Mouse (Mus musculus) CH12.LX (cell line): ENCODE data around the gene Rassf2. TPM values are rescaled to one million over a fixed set of nuclear protein-coding genes. Genes with fewer than 3 reads are reported as not detected.

Experiments
- DNase-seq: peaks from one replicate; pipeline ENCODE4 v3.0.0-alpha.2; 2013; ENCODE audit errors: extremely low read depth
- H3K27ac ChIP-seq: 2 replicates; pipeline ENCODE4 v1.5.1; 2012; ENCODE audit warnings: low read depth, mild to moderate bottlenecking, control low read depth, moderate library complexity; ENCODE audit not compliant: insufficient read depth
- H3K27me3 ChIP-seq: replicated peaks from 2 replicates; pipeline ENCODE3; 2012; ENCODE audit warnings: inconsistent platforms
- H3K36me3 ChIP-seq, 2 experiments: replicated peaks in 1 of 2; 2 replicates each; pipeline versions ENCODE3 to v1.6.1; 2012; ENCODE audit warnings: inconsistent platforms in 1 of 2, low read length in 1 of 2, mild to moderate bottlenecking in 1 of 2, mixed read lengths in 1 of 2, moderate library complexity in 1 of 2; ENCODE audit not compliant: control insufficient read depth in 1 of 2, insufficient read depth in 1 of 2
- H3K4me1 ChIP-seq, 2 experiments: 2 replicates each; pipeline ENCODE4 v1.6.1; 2012; ENCODE audit warnings: inconsistent platforms in 1 of 2, moderate library complexity in 1 of 2; ENCODE audit not compliant: insufficient read depth in 2 of 2, control insufficient read depth in 1 of 2
- H3K4me2 ChIP-seq: 2 replicates; pipeline ENCODE4 v1.6.1; 2012; ENCODE audit warnings: low read depth, mild to moderate bottlenecking, control low read depth; ENCODE audit not compliant: poor library complexity, insufficient read depth, severe bottlenecking
- H3K4me3 ChIP-seq, 3 experiments: fragments of 150-350 bp in 1 of 3; sonication (generic) in 1 of 3; replicated peaks in 1 of 3; 2 replicates each; pipeline versions ENCODE3 to v1.5.1; 2011 to 2012; ENCODE audit warnings: low read depth in 2 of 3, low read length in 2 of 3, mild to moderate bottlenecking in 2 of 3, moderate library complexity in 2 of 3, control low read depth in 1 of 3, improper control_type of control experiment in 1 of 3, inconsistent platforms in 1 of 3, mixed read lengths in 1 of 3; ENCODE audit not compliant: poor library complexity in 1 of 3
- H3K79me2 ChIP-seq: replicated peaks from 2 replicates; pipeline ENCODE4 v1.6.1; 2012; ENCODE audit warnings: mild to moderate bottlenecking, moderate library complexity; ENCODE audit not compliant: control insufficient read depth, poor library complexity, insufficient read depth, severe bottlenecking; ENCODE audit errors: extremely low read depth
- H3K9ac ChIP-seq: 2 replicates; pipeline ENCODE4 v1.6.1; 2012; ENCODE audit warnings: low read depth, mild to moderate bottlenecking, control low read depth, moderate library complexity; ENCODE audit not compliant: insufficient read depth
- H3K9me3 ChIP-seq: replicated peaks from 2 replicates; pipeline ENCODE3; 2012; ENCODE audit warnings: low read length, inconsistent platforms, mixed read lengths
- BHLHE40 ChIP-seq: IDR thresholded peaks from 2 replicates; pipeline ENCODE4 v1.6.1; 2011; ENCODE audit warnings: mild to moderate bottlenecking, low read depth, low read length, improper control_type of control experiment
- CHD2 ChIP-seq: IDR thresholded peaks from 2 replicates; pipeline ENCODE4 v1.6.1; 2011; ENCODE audit warnings: low read length, improper control_type of control experiment
- E2F4 ChIP-seq: IDR thresholded peaks from 2 replicates; pipeline ENCODE4 v1.6.1; 2011; ENCODE audit warnings: low read depth, low read length, improper control_type of control experiment; ENCODE audit not compliant: insufficient replicate concordance
- EP300 ChIP-seq: IDR thresholded peaks from 2 replicates; pipeline ENCODE4 v1.6.1; 2011; ENCODE audit warnings: low read length, improper control_type of control experiment
- GABPA ChIP-seq: IDR thresholded peaks from 2 replicates; pipeline ENCODE4 v1.6.1; 2012; ENCODE audit warnings: low read depth, low read length, improper control_type of control experiment, inconsistent platforms; ENCODE audit not compliant: insufficient replicate concordance
- HCFC1 ChIP-seq: IDR thresholded peaks from 2 replicates; pipeline ENCODE4 v1.6.1; 2012; ENCODE audit warnings: low read depth, mild to moderate bottlenecking, inconsistent platforms, low read length, improper control_type of control experiment
- JUND ChIP-seq: conservative IDR thresholded peaks from 2 replicates; pipeline ENCODE4 v1.6.1; 2011; ENCODE audit warnings: low read depth, low read length, improper control_type of control experiment
- KAT2A ChIP-seq: IDR thresholded peaks from 2 replicates; pipeline ENCODE4 v1.6.1; 2012; ENCODE audit warnings: low read length, improper control_type of control experiment, inconsistent platforms; ENCODE audit not compliant: insufficient replicate concordance
- MAZ ChIP-seq: IDR thresholded peaks from 2 replicates; pipeline ENCODE4 v1.6.1; 2012; ENCODE audit warnings: low read depth, mild to moderate bottlenecking, inconsistent platforms, low read length, improper control_type of control experiment, moderate library complexity
- MEF2A ChIP-seq: IDR thresholded peaks from 2 replicates; pipeline ENCODE4 v1.6.1; 2014; ENCODE audit warnings: low read depth, mild to moderate bottlenecking, inconsistent platforms, low read length, improper control_type of control experiment, borderline replicate concordance
- MYC ChIP-seq: IDR thresholded peaks from 2 replicates; pipeline ENCODE4 v1.6.1; 2011; ENCODE audit warnings: low read depth, mild to moderate bottlenecking, improper control_type of control experiment, low read length
- NRF1 ChIP-seq: IDR thresholded peaks from 2 replicates; pipeline ENCODE4 v1.6.1; 2014; ENCODE audit warnings: low read depth, mild to moderate bottlenecking, inconsistent platforms, low read length, improper control_type of control experiment, moderate library complexity
- PAX5 ChIP-seq: IDR thresholded peaks from 2 replicates; pipeline ENCODE4 v1.6.1; 2012; ENCODE audit warnings: low read length, inconsistent platforms, mixed read lengths
- RAD21 ChIP-seq: IDR thresholded peaks from 2 replicates; pipeline ENCODE4 v1.6.1; 2011; ENCODE audit warnings: low read depth, mild to moderate bottlenecking, low read length, improper control_type of control experiment, moderate library complexity
- SIN3A ChIP-seq: IDR thresholded peaks from 2 replicates; pipeline ENCODE4 v1.6.1; 2012; ENCODE audit warnings: low read length, improper control_type of control experiment, inconsistent platforms
- SMC3 ChIP-seq: IDR thresholded peaks from 2 replicates; pipeline ENCODE4 v1.6.1; 2011; ENCODE audit warnings: low read depth, low read length, improper control_type of control experiment
- TCF12 ChIP-seq: IDR thresholded peaks from 2 replicates; pipeline ENCODE4 v1.6.1; 2014; ENCODE audit warnings: low read depth, mild to moderate bottlenecking, inconsistent platforms, low read length, improper control_type of control experiment
- UBTF ChIP-seq: IDR thresholded peaks from 2 replicates; pipeline ENCODE4 v1.6.1; 2012; ENCODE audit warnings: low read depth, mild to moderate bottlenecking, inconsistent platforms, low read length, improper control_type of control experiment, moderate library complexity
- USF2 ChIP-seq: conservative IDR thresholded peaks from 2 replicates; pipeline ENCODE4 v1.6.1; 2011; ENCODE audit warnings: low read depth, low read length, improper control_type of control experiment
- dilution Hi-C: fragments of 300-500 bp; cut with MboI; formaldehyde crosslinking; loops from 2 replicates; pipeline ENCODE4 v1.14.3; 2020; ENCODE audit warnings: low sequenced_read_pairs; ENCODE audit not compliant: extremely low pct_unique_long_range_greater_than_20kb, extremely low pct_ligation_motif_present
- in situ Hi-C: fragments of 300-500 bp; cut with MboI; formaldehyde crosslinking; loops from 3 replicates; pipeline ENCODE4 v1.14.3; 2019; ENCODE audit warnings: low sequenced_read_pairs, low pct_ligation_motif_present, low pct_unique_long_range_greater_than_20kb, mixed read lengths
- polyA plus RNA-seq: library from polyadenylated mRNA; unstranded; fragments of >175 nt; gene quantifications from 2 replicates; pipeline ENCODE4 v1.2.1, GENCODE M21; 2012; ENCODE audit warnings: low read depth; ENCODE audit not compliant: insufficient read length
- total RNA-seq, 2 experiments: library from RNA; depleted of rRNA; stranded (reverse); fragments of 300-350 nt in 1 of 2; fragments of >200 nt in 1 of 2; gene quantifications; 2 replicates each; pipeline ENCODE4 v1.2.3; 2012 to 2014

The Rassf2 gene
- total and polyA plus RNA-seq, 3 experiments = 33.8 to 61.5 (median 45.3) TPM

DNA sequence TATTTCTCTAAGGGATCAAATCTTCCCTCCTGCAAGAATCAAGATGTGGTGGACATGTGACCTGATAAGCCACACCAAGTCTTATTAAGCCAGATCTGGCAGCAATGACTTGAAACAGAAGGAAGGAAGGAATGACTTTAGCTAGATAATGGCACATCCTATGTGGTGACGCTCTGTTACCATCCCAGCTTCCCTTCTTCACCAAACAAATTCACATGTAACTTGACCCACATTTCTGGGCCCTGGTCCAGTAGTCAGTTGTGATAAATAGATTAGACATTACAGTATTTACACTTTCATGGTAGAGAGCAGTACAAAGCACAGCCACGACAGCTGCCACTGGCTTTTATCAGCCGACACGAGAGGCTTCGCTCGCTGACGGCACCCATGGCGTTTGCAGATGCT lies 25.3 kb upstream of the Rassf2 start:
- in situ Hi-C loops = loop anchor here (5.0 kb wide), 1 partner anchor 33 kb away; no protein-coding TSS in a partner anchor
- Histone ChIP-seq H3K9ac (no peak overlapping the region), H3K27me3 (no peaks in the 10 kb centered on the region), H3K27ac (no peak overlapping the region), H3K36me3 (peaks cover 23 to 67% of the 10 kb centered on the region in 2 experiments), H3K4me2 (no peak overlapping the region), H3K4me1 (peaks cover 11 to 76% of the 10 kb centered on the region in 2 experiments; a peak in 3 of 4 replicates), H3K9me3 (no peaks in the 10 kb centered on the region)
- DNase-seq = no peak
- dilution Hi-C loops = no loop called here
- TF ChIP-seq MAZ = no peak
- no peak for TF ChIP-seq MEF2A
- TF ChIP-seq USF2 = no peak
- no peak for TF ChIP-seq GABPA
- TF ChIP-seq SMC3 = no peak
- TF ChIP-seq RAD21 = no peak
- TF ChIP-seq, all 38 proteins: peak for 0
- H3K79me2 ChIP-seq = no peaks in the 10 kb centered on the region
- H3K4me3 ChIP-seq = no peak overlapping the region

DNA sequence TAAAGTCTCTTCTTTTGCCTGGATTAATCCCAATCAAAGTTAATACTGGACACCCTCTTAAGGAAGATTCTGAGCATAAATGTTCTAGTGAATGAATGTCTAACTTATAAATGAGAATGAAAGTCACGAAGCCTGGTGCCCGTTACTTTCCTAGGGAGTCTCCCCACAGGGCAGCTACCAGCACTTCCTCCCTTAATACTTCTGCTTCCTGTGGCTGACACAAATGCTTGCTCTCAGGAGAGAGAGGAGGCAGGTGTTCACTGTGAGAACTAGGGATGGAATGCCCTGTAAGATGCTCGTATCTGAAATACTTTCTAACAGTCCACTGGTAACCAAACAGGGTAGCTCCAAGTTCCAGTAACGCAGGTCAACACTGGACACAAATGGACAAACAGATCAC lies 23.8 kb upstream of the Rassf2 start:
- no peak overlapping the region for H3K27ac ChIP-seq
- H3K36me3 ChIP-seq = peaks cover 21 to 54% of the 10 kb centered on the region in 2 experiments
- DNase-seq = no peak
- TF ChIP-seq BHLHE40 = no peak
- TF ChIP-seq MEF2A = no peak
- no peak for TF ChIP-seq JUND
- no peak for TF ChIP-seq E2F4
- TF ChIP-seq USF2 = no peak
- TF ChIP-seq TCF12 = no peak
- TF ChIP-seq PAX5 = no peak
- TF ChIP-seq HCFC1 = no peak
- no peak for TF ChIP-seq MYC
- TF ChIP-seq EP300 = no peak
- TF ChIP-seq SMC3 = no peak
- H3K4me1 ChIP-seq = peaks cover 11 to 71% of the 10 kb centered on the region in 2 experiments; a peak in 3 of 4 replicates
- H3K4me3 ChIP-seq = no peak overlapping the region
- H3K79me2 ChIP-seq = no peaks in the 10 kb centered on the region
- dilution Hi-C loops (no loop called here), in situ Hi-C loops (no loop called here)
- H3K9ac ChIP-seq = no peak overlapping the region
- no peaks in the 10 kb centered on the region for H3K27me3 ChIP-seq
- no peaks in the 10 kb centered on the region for H3K9me3 ChIP-seq
- H3K4me2 ChIP-seq = no peak overlapping the region

DNA sequence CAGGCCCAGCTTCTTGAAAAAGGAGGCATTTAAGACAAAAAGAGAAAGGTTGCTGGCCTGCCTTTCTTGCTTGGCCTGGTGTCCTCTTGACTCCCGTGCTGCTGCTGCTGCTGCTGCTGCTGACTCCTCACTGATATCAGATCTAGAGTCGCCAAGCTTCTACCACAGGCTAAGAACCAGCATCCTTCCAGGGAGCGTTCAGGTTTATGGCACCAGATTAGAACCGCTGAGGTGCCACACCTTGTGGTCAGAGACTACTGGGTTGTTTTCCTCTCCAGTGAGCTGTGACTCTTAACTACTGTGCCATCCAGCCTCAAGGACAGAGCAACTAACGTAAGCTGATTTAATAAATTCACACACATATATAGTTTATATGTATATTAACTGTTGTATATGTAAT lies 21.7 kb upstream of the Rassf2 start:
- Histone ChIP-seq H3K4me2 (no peak overlapping the region), H3K4me3 (no peak overlapping the region), H3K79me2 (no peaks in the 10 kb centered on the region), H3K27ac (no peak overlapping the region)
- no peak for DNase-seq
- dilution Hi-C loops (no loop called here), in situ Hi-C loops (no loop called here)
- TF ChIP-seq TCF12 (no peak), JUND (no peak), USF2 (no peak), KAT2A (no peak), UBTF (no peak), SIN3A (no peak), RAD21 (no peak), BHLHE40 (no peak), NRF1 (no peak), HCFC1 (no peak), MAZ (no peak), CHD2 (no peak)
- TF ChIP-seq, all 38 proteins: peak for 0
- Histone ChIP-seq H3K27me3 (no peaks in the 10 kb centered on the region), H3K9ac (no peak overlapping the region), H3K9me3 (no peaks in the 10 kb centered on the region), H3K4me1 (peaks cover 13 to 69% of the 10 kb centered on the region in 2 experiments), H3K36me3 (peaks cover 10 to 37% of the 10 kb centered on the region in 2 experiments)
